Mouse (Mus musculus): ENCODE measurements around the gene Card19.

The Card19 gene

DNA sequence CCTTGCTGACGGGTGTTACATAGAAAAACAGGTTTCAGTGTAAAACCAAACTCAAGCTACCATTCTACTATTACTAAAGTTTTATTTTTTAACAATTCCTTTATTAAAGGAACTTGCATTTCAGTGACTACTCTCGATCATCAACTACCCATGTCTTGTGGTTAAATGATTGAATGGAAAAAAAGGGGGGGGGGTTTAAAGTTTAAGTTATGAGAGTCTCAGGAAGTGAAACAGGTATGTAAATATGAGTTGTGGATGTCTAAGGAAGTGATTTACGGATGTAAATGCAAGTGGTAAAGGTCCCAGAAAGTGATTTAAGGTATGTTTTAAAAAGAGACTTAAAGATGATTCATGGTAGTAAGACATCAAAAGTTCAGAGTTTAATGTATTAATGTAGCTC lies 9.3 kb upstream of the Card19 start:
- no peak for DNase-seq

- DNase-seq = no peak
Observed at GRCm38 (mm10) chr13:49224729-49225128, 8.9 kb upstream of the Card19 start.

DNA sequence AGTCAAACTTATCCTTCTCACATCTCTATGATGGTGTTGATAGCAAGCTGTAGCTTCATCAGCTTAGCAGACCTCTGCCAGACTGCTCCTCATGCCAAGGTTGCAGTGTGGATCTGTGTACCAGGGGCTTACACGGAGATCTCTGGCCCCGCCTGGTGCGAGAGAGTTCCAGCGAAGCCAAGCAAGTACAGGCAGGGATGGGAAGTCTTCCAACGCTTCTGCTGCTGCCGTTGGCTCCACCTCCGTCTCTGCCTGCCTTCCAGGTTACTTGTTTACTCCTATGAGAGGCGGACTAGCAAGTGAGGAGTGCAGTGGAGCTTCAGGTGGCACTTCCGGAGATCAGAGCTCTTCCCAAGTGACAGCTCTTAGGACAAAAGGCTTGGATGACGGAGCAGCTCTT lies 8.5 kb upstream of the Card19 start:
- DNase-seq = peak; percentile 73

DNA sequence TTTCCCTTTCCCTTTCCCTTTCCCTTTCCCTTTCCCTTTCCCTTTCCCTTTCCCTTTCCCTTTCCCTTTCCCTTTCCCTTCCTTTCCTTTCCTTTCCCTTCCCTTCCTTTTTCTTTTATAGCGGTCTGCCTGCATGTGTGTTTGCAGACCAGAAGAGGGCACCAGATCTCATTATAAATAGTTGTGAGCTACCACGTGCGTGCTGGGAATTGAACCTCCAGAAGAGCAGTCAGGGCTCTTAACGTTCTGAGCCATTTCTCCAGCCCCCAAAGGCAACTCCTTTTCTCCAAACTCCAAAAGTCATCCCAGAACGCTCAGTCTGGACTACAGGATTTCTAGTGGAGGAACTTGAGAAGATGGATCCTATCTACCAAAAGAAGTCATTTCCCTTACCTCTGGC lies 5.1 kb upstream of the Card19 start:
- no peak for DNase-seq

GRCm38 (mm10) chr13:49219367-49219766 lies 3.5 kb upstream of the Card19 start:
- no peak for DNase-seq

GRCm38 (mm10) chr13:49218651-49219050 lies 2.8 kb upstream of the Card19 start:
- no peak for DNase-seq

DNA sequence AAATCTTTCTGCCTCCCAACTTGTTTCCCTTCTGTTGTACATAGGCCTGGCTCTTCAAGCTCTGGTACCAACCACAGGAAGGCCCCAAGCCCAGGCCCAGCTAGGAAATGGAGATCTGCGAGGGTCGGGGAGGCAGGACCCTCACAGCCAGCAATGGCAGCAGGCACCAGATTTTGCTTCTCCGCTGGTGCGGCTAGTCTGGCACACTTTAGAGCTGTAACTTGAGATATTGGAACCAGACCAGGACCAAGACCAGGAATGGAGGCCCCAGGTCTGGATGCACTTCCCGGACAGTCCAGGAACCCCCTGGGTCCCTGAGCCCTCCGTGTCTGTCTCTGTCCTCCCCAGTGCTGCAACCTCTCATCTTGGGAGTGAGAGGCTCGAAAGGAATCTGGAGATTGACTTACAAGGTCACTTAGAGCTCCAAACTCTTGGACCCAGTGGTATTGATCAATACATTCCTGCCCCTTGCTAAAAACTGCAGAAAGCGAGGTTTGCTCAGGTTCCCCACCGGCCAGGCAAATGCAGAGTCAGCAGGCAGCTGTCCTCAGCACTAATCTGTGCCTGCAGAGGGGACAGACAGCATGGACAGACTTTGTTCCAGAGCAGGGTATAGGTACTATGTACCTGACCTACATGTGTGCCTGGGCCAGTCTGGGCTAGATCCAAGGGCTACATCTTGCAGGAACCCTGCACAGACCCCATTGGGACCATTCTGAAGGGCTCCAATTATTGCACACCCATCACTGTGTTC lies 1.1 kb upstream of the Card19 start:
- no peak for DNase-seq

DNA sequence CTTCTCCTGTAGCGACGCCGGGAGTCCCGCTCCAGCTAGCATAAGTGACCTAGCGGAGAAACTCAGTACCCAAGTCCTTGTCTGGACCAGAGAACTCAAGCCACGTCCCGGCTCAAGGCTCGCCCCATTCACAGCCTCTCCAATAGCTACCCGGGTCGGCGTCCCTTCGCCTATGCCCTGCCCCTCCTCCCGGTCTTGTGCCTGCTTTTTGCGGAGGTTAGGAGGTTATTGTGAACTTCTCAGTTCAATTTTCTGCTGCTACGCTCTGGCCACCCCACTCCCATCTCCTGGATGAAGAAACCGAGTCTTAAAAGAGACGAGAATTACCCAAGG lies 349 bp upstream of the Card19 start:
- no peak for DNase-seq

DNA sequence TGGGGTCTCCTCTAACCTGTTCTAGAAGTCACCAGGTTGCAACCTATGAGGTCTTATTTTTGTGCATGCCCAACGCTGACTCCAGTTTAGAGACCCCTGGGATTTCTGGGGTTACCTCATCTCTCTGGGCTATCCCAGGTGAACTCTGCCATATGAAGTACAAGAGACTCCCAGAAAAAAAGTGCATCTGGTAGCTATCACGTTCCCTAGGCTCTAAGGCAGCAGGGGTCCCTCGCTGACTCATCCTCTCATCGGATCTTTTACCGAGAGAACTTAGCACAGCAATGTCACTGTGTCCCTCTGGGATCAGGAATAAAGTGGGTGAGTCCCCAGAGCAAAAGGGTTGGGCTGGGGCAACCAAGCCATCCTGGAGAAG lies 721 bp downstream of the Card19 start:
- no peak for DNase-seq

- no peak for DNase-seq
Observed at GRCm38 (mm10) chr13:49214454-49214853, 1.4 kb downstream of the Card19 start.

GRCm38 (mm10) chr13:49213531-49213932 lies 2.3 kb downstream of the Card19 start:
- DNase-seq = peak; percentile 50

GRCm38 (mm10) chr13:49212711-49213500 lies 2.9 kb downstream of the Card19 start:
- no peak for DNase-seq

DNA sequence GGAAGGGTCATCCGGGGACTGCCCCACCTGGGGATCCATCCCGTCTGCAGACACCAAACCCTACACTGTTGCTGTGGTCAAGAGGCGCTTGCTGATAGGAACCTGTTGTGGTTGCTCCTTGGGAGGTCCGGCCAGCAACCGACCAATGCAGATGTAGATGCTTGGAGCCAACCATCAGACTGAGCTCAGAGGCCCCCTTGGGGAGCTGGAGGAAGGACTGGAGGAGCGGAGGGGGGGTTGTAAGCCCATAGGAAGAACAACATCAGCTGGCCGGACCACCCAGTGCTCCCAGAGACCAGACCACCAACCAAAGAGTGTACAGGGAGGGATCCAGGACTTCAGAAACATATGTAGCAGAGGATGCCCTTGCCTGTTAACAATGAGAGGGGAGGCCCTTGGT lies 6.5 kb downstream of the Card19 start:
- DNase-seq = no peak

GRCm38 (mm10) chr13:49206341-49206740 lies 9.5 kb downstream of the Card19 start:
- no peak for DNase-seq

DNA sequence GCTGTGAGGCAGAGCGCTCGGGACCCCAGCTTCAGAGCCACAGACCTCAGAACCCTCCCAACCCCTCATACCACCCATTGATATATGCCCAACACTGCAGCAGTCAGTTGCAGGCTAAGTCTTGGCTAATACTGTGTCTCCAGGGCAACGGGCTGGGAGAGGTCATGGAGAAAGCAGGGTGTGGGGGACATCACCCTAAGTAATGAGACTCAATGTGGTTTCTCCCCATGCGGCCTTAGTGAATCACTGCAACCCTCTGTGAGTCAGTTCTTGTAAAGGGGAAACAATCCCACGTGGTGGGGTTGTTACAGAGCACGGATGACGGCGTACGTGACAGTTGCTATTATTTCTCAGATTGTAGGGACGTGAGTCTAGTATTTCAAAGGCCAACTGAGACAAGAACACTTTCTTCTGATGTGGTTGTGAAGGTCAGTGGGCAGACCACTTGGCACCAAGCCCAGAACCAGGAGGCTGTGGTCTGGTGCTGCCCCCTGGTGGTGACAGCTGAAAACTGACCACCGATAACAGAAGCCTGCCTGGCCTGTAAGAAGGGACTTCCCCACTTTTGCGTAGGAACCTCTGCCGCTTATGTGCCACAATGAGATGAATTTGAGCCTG lies 10.3 kb downstream of the Card19 start:
- DNase-seq = peak; percentile 73

DNA sequence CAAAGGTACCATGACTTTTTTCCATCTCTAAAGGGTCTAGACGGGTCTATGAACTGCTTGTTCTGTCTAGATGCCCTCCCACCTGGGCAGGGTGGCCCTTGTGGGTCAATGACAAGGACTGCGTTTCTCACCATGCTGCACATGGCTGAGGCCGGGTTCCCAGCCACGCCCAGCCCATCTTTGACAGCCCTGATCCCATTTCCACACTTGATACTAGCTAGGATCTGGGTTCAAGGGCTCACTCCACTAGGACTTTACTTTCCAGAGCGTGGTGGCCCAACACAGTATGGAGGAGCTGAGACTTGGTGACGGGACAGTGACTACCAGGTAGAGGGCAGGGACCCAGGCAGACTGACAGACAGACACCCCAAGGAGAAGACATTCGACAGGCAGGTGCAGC lies 13.3 kb downstream of the Card19 start:
- no peak for DNase-seq

GRCm38 (mm10) chr13:49200688-49201087 lies 15.1 kb downstream of the Card19 start:
- no peak for DNase-seq

DNA sequence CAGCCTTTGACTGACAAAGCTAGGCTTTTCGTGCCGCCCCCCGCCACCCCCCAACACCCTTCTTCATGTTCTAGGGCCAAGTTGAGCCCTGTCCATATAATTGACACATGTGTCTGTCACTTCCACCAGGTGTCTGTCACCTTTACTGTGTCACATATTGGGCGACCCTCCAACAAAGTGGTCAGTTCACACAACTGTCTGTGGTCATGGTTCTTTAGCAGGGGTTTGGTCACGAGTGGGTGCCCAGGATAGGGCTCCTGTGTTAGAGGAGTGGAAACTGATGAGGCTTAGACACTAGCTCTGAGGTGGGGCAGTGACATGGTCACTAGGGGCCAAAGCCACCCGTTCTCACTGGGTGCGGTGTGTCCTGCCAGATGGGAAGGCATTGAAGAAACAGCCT lies 15.9 kb downstream of the Card19 start:
- no peak for DNase-seq

DNA sequence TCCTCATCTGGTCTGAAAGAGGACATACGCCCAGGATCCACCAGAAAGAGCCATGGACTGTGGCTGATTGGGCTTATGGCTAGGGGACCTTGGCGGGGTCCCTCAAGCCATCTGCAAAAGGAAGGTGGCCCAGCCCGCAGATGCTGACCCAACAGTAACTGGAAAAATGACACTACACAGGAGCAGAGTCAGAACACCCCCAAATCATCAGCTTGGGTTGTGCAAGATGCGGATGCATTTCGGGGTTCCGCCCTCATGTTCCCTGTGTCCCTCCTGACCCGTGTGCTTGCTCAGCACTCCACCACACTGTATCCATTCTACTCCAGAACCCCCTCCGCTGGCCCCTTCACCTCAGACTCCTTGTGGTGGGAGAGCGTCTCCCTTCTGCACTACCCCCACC lies 17.1 kb downstream of the Card19 start:
- no peak for DNase-seq

- DNase-seq = no peak
Observed at GRCm38 (mm10) chr13:49196766-49197165, 19.1 kb downstream of the Card19 start.

DNA sequence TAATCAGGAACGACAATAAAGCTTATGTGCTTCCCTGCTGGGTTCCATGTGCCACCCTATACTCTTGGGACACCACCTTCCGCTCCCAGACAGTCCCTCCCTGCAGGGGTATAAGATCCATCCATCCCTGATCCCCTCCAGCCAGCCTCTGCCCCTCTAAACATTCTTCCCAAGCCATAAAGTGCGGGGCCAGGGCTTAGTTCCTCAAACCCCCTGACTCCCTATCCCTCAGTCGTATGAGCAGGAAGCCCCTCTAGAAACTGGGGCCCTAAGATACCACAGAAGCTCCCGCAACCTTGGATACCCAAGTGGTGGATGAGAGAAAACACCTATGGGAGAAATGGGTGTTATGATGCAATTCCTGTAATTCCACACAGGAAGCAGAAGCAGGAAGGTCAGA lies 19.6 kb downstream of the Card19 start:
- DNase-seq = no peak

DNA sequence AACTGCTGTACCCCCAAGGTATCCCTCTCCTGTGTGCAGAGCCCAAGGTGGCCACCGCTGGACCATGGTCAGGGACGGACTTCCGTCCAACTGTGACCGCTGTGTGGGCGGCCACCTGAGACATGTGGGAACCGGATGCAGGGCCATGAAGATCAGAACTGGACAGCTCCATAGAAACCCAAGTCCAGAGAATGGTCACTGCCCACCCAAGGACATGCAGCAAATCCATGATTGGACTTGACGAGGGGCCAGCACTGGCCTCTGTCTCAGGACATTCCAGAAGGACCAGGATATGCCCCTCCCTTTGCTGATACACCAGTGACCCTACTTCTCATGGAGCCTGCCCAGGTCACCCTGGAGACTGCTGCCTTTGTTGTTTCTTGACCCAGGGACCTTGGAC lies 20.2 kb downstream of the Card19 start:
- no peak for DNase-seq

- no peak for DNase-seq
Observed at GRCm38 (mm10) chr13:49194811-49195210, 21.0 kb downstream of the Card19 start.

GRCm38 (mm10) chr13:49193650-49194049 lies 22.2 kb downstream of the Card19 start:
- DNase-seq = no peak
